ENCODE assay signal across 14 mouse cellular contexts in genomic region chr15:20403596-20403995, GRCm38 (mm10). TPM values are rescaled to one million over a fixed set of nuclear protein-coding genes. Genes with fewer than 3 reads are reported as not detected.
DNase-seq lines count a peak whose midpoint lies in the region; TF ChIP-seq lines count a peak whose summit lies in the region.
"Had no signal": no experiment of that assay in that cellular context is flagged by ENCODE, and none has a peak within 500 bp of the region (broad histone marks: within the 10 kb centered on the region; RNA-seq: fewer than 3 reads in every experiment).

No protein-coding gene starts in this region.

- peak; percentile 63 for TF ChIP-seq CTCF in heart, adult 2 months (IDR thresholded peaks at IDR 0.05)
- TF ChIP-seq CTCF in liver, adult 2 months (IDR thresholded peaks at IDR 0.05; ENCODE audit: low read depth, low read length): no peak

- H3K9ac ChIP-seq in heart, adult 2 months (ENCODE audit: low read depth, low read length): no peak overlapping the region
- H3K9ac ChIP-seq in liver, adult 2 months (ENCODE audit: low read depth, low read length): no peak overlapping the region
- H3K9ac ChIP-seq: limb, embryonic 15.5 days had no signal

- WGBS in heart, adult 2 months: 41% methylated on average over 3 of the region's 3 CpGs
- 57% methylated on average over 3 of the region's 3 CpGs for WGBS in liver, adult 2 months

- no peak overlapping the region for H3K27ac ChIP-seq in heart, adult 2 months
- no peak overlapping the region for H3K27ac ChIP-seq in liver, adult 2 months (replicated peaks; ENCODE audit: insufficient read depth, low read depth, low read length)
- H3K27ac ChIP-seq: limb, embryonic 15.5 days; macrophage had no signal

- DNase-seq in heart, adult 2 months: no peak
- DNase-seq in heart, adult 11 months: no peak
- peak; percentile 3 for DNase-seq in liver, adult 2 months (ENCODE audit: extremely low read depth, low read depth, low spot score)
- DNase-seq in liver (no peak), NIH3T3 (ENCODE audit: low read depth) (peak; percentile 28)
- peak; percentile 2 for DNase-seq in retina, adult 2 months (ENCODE audit: low read depth, low spot score)
- no peak for DNase-seq in thymus, adult 18-20 months
- no peak for DNase-seq in thymus, postnatal 14 days
- DNase-seq: adrenal gland, postnatal 36 days; cerebellum, adult 9-10 months; thymus, postnatal 36 days had no signal

- intact Hi-C loops in heart, adult 2 months (cut with DNase I): no loop called here

- H3K79me2 ChIP-seq in heart, adult 2 months (replicated peaks; ENCODE audit: control insufficient read depth, insufficient read depth, low read length): no peaks in the 10 kb centered on the region
- no peaks in the 10 kb centered on the region for H3K79me2 ChIP-seq in liver, adult 2 months (ENCODE audit: control insufficient read depth, insufficient read depth, low read length)

- H3K4me1 ChIP-seq in heart, adult 2 months (ENCODE audit: control insufficient read depth, insufficient read depth, low read length): no peaks in the 10 kb centered on the region
- no peaks in the 10 kb centered on the region for H3K4me1 ChIP-seq in liver, adult 2 months (ENCODE audit: control insufficient read depth, insufficient read depth, low read length)
- H3K4me1 ChIP-seq: limb, embryonic 15.5 days had no signal

- TF ChIP-seq POLR2A in heart, adult 2 months (IDR thresholded peaks at IDR 0.05; ENCODE audit: insufficient read depth, low read depth, low read length): no peak
- TF ChIP-seq POLR2A in liver, adult 2 months (IDR thresholded peaks at IDR 0.05; ENCODE audit: extremely low read depth, insufficient read depth, low read length): no peak

- no peak for TF ChIP-seq EP300 in heart, adult 2 months (IDR thresholded peaks at IDR 0.05; ENCODE audit: insufficient read depth, low read depth, low read length)

- no peaks in the 10 kb centered on the region for H3K36me3 ChIP-seq in heart, adult 2 months (ENCODE audit: control insufficient read depth, insufficient read depth, low read length)
- H3K36me3 ChIP-seq in liver, adult 2 months (ENCODE audit: control insufficient read depth, insufficient read depth, low read length): no peaks in the 10 kb centered on the region
- H3K36me3 ChIP-seq: G1E; limb, embryonic 15.5 days had no signal

- H3K4me3 ChIP-seq in heart, adult 2 months: no peak overlapping the region
- H3K4me3 ChIP-seq in liver, adult 2 months (ENCODE audit: insufficient read depth, low read depth, low read length): no peak overlapping the region
- H3K4me3 ChIP-seq: limb, embryonic 15.5 days had no signal

- no peaks in the 10 kb centered on the region for H3K27me3 ChIP-seq in heart, adult 2 months (ENCODE audit: control insufficient read depth, insufficient read depth, low read length)
- H3K27me3 ChIP-seq in liver, adult 2 months (ENCODE audit: control insufficient read depth, insufficient read depth, low read length): no peaks in the 10 kb centered on the region
- H3K27me3 ChIP-seq: limb, embryonic 15.5 days had no signal

RNA-seq across cellular contexts. Expression of gene Cdh12, which starts 45.5 kb away (rescaled TPM):
- not detected for total RNA-seq in heart, adult 2 months (2021)
- not detected in 2 replicates for polyA plus RNA-seq in heart, adult 2 months (2012; rRNA removed)
- total RNA-seq in liver, adult 2 months (2014; rRNA removed): not detected in 2 replicates
- polyA plus RNA-seq in liver, adult 2 months (2012; rRNA removed): not detected in 2 replicates
- polyA plus RNA-seq: G1E, macrophage had no signal

Comparison
In these comparisons a context has a peak if more than half of its experiments do, and no peak if none do; other contexts are left out.
1. DNase-seq: peak in liver, adult 2 months (single experiment), NIH3T3 (single experiment) and retina, adult 2 months (single experiment); none in heart, adult 2 months (0 of 2), heart, adult 11 months (single experiment), liver (single experiment), thymus, adult 18-20 months (0 of 2) and thymus, postnatal 14 days (single experiment).